Mouse (Mus musculus) bone marrow macrophage, adult 2 months (primary cell): ENCODE measurements at regions not wholly inside any gene's neighbourhood (a gene's known extent, or its start where the extent isn't known, plus 50 kb on each side); places are given as distances from the start of the nearest gene placed in this dataset.

ENCODE experiments used
- H3K27ac ChIP-seq: 2 replicates; pipeline ENCODE4 v1.5.1; 2012; ENCODE audit warnings: low read depth, low read length; ENCODE audit not compliant: insufficient read depth
- H3K4me1 ChIP-seq: 2 replicates; pipeline ENCODE4 v1.6.1; 2012; ENCODE audit warnings: low read length; ENCODE audit not compliant: control insufficient read depth, insufficient read depth
- H3K4me3 ChIP-seq: 2 replicates; pipeline ENCODE4 v1.5.1; 2012; ENCODE audit warnings: mild to moderate bottlenecking, low read length, moderate library complexity; ENCODE audit not compliant: insufficient read depth
- CTCF ChIP-seq: IDR thresholded peaks from 2 replicates; pipeline ENCODE4 v1.5.1; 2012; ENCODE audit warnings: low read depth, mild to moderate bottlenecking, low read length, moderate library complexity
- POLR2A ChIP-seq: IDR thresholded peaks from 2 replicates; pipeline ENCODE4 v1.6.1; 2012; ENCODE audit warnings: mild to moderate bottlenecking, low read depth, low read length, borderline replicate concordance

DNA sequence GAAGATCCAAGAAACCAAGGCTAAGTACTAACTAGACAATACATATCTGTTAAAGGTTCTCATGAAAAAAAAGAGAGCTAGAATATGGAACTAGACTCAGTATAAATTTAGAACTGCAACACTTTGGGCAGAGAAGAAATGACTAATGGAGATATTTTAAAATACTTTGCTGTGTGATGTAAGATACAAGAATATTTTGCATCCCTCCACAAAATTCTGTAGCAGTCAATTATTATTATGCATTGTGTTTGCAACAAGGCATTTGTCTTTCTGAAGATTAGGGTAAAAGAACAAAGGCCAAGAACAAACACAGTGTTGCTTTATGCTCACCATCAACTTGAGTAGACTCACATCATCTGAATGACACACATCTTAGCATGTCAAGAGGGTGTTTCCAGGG lies 203.7 kb upstream of the Tyrp1 start:
- Histone ChIP-seq H3K4me3 (no peak overlapping the region), H3K4me1 (no peaks in the 10 kb centered on the region), H3K27ac (no peak overlapping the region)
- TF ChIP-seq CTCF, result no peak
- TF ChIP-seq POLR2A, result no peak

DNA sequence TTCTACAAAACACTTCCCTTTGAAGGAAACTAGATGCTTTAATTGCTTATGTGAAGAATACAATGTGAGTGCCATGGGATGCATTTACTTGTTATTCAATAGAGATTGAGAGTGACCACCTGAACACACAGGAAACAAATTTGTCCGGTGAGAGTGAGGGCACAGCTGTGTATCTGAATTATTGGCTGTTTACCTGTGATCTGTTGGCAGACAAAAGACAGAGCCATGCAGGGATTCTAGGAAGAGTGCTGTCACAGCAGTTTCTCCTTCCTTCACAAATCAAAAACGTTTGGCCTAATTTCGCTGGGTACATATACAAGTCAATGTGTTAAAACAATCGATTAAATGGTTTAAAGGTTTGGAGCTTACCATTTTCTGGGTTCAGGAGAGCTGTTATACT lies 202.9 kb upstream of the Tyrp1 start:
- Histone ChIP-seq H3K4me3 (no peak overlapping the region), H3K27ac (no peak overlapping the region), H3K4me1 (no peaks in the 10 kb centered on the region)
- TF ChIP-seq POLR2A, result no peak
- no peak for TF ChIP-seq CTCF

GRCm38 (mm10) chr4:80631441-80631840 lies 202.5 kb upstream of the Tyrp1 start:
- TF ChIP-seq CTCF (no peak), POLR2A (no peak)
- Histone ChIP-seq H3K4me3 (no peak overlapping the region), H3K4me1 (no peaks in the 10 kb centered on the region), H3K27ac (no peak overlapping the region)

DNA sequence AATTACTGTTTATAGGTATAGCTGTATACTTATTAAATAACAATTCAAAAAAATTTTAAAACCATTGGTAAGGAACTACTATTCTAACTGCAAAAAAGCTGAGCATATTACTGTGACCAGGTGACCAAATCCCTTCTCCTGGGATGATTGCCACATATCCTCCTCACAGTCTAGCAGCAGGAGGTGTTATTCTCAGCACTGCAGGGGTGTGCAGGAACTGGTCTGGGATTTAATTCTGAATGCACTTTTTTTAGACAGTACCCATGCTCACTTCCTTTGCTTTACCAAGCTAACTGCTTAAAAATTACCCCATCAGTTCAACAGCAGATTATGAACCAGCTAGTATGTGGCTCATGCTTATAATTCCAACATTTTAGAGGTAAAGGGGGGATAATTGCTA lies 195.5 kb upstream of the Tyrp1 start:
- Histone ChIP-seq H3K27ac (no peak overlapping the region), H3K4me1 (no peaks in the 10 kb centered on the region), H3K4me3 (no peak overlapping the region)
- TF ChIP-seq POLR2A, result no peak
- no peak for TF ChIP-seq CTCF
